Mouse (Mus musculus) CD4-positive, CD25-positive, alpha-beta regulatory T cell, adult 2 months (primary cell): Measurements from ENCODE around the gene B430306N03Rik.

Experiments
- DNase-seq: peaks from one replicate; pipeline ENCODE4 v3.0.0-alpha.2; 2012; ENCODE audit warnings: low read depth, low spot score

Gene B430306N03Rik

GRCm38 (mm10) chr17:48315905-48316579 is at the start of gene B430306N03Rik:
Gene B430306N03Rik, plus strand, starts transcription at chr17:48316141.
- DNase-seq = peak; percentile 17

- no peak for DNase-seq
Measured at GRCm38 (mm10) chr17:48266610-48267304, 49.2 kb upstream of the B430306N03Rik start.

GRCm38 (mm10) chr17:48267591-48267990 is 48.4 kb upstream of the B430306N03Rik start:
- DNase-seq = no peak

GRCm38 (mm10) chr17:48268276-48268675 is 47.7 kb upstream of the B430306N03Rik start:
- DNase-seq = no peak

- no peak for DNase-seq
Measured at GRCm38 (mm10) chr17:48269833-48270232, 46.1 kb upstream of the B430306N03Rik start.

GRCm38 (mm10) chr17:48272158-48272557 is 43.8 kb upstream of the B430306N03Rik start:
- DNase-seq = no peak

- DNase-seq = no peak
Measured at GRCm38 (mm10) chr17:48272598-48272997, 43.3 kb upstream of the B430306N03Rik start.

GRCm38 (mm10) chr17:48274098-48274497 is 41.8 kb upstream of the B430306N03Rik start:
- DNase-seq = no peak

GRCm38 (mm10) chr17:48274885-48275284 is 41.1 kb upstream of the B430306N03Rik start:
- peak; percentile 89 for DNase-seq

- no peak for DNase-seq
Measured at GRCm38 (mm10) chr17:48275736-48276135, 40.2 kb upstream of the B430306N03Rik start.

- no peak for DNase-seq
Measured at GRCm38 (mm10) chr17:48278381-48278780, 37.6 kb upstream of the B430306N03Rik start.

- no peak for DNase-seq
Measured at GRCm38 (mm10) chr17:48279002-48279401, 36.9 kb upstream of the B430306N03Rik start.

GRCm38 (mm10) chr17:48280943-48281738 is 34.8 kb upstream of the B430306N03Rik start:
- DNase-seq = peak; percentile 18

- peak; percentile 25 for DNase-seq
Measured at GRCm38 (mm10) chr17:48281739-48282085, 34.2 kb upstream of the B430306N03Rik start.

GRCm38 (mm10) chr17:48286765-48287164 is 29.2 kb upstream of the B430306N03Rik start:
- peak; percentile 29 for DNase-seq

- DNase-seq = peak; percentile 55
Measured at GRCm38 (mm10) chr17:48287276-48287675, 28.7 kb upstream of the B430306N03Rik start.

GRCm38 (mm10) chr17:48293500-48294194 is 22.3 kb upstream of the B430306N03Rik start:
- peak; percentile 49 for DNase-seq

- peak; percentile 70 for DNase-seq
Measured at GRCm38 (mm10) chr17:48299203-48299602, 16.7 kb upstream of the B430306N03Rik start, which contains the start of gene Treml2. Gene Treml2, plus strand, starts transcription at chr17:48299498.

GRCm38 (mm10) chr17:48299756-48300155 is 16.2 kb upstream of the B430306N03Rik start:
- peak; percentile 56 for DNase-seq

- DNase-seq = peak; percentile 68
Measured at GRCm38 (mm10) chr17:48300199-48300598, 15.7 kb upstream of the B430306N03Rik start.

- peak; percentile 72 for DNase-seq
Measured at GRCm38 (mm10) chr17:48300861-48301260, 15.1 kb upstream of the B430306N03Rik start.
